Mouse (Mus musculus): ENCODE data around the gene Olfr1418. TPM values are rescaled to one million over a fixed set of nuclear protein-coding genes. Genes with fewer than 3 reads are reported as not detected.

Gene Olfr1418
- polyA plus RNA-seq, 1 experiment from 2014 or later = not detected

- ATAC-seq (ENCODE audit: low read depth) = no peak
- whole genome bisulfite sequencing (ENCODE audit: insufficient replicate concordance) = 13% methylated on average over 2 of the region's 2 CpGs
- H3K4me2 ChIP-seq (ENCODE audit: low read depth, low read length) = no peak overlapping the region
Measured at GRCm38 (mm10) chr19:11807251-11807650, 53.6 kb downstream of the Olfr1418 start.

GRCm38 (mm10) chr19:11804423-11804822 is 56.4 kb downstream of the Olfr1418 start:
- ATAC-seq (ENCODE audit: low read depth) = no peak
- 9% methylated on average over 1 of the region's 1 CpGs for WGBS (ENCODE audit: insufficient replicate concordance)
- H3K27me3 ChIP-seq (ENCODE audit: control insufficient read depth, insufficient read depth, low read depth, low read length) = no peaks in the 10 kb centered on the region
- H3K27ac ChIP-seq (ENCODE audit: low read length) = no peak overlapping the region
- no peaks in the 10 kb centered on the region for H3K9me3 ChIP-seq (replicated peaks; ENCODE audit: control insufficient read depth, low read length)
- no peaks in the 10 kb centered on the region for H3K36me3 ChIP-seq (ENCODE audit: control insufficient read depth, insufficient read depth)
- H3K9ac ChIP-seq (ENCODE audit: low read depth, low read length) = no peak overlapping the region
- H3K4me1 ChIP-seq (ENCODE audit: control insufficient read depth, low read depth, low read length) = no peaks in the 10 kb centered on the region
- H3K4me3 ChIP-seq (ENCODE audit: low read depth, low read length) = no peak overlapping the region
- no peak overlapping the region for H3K4me2 ChIP-seq (ENCODE audit: low read depth, low read length)

More at GRCm38 (mm10) chr19:11807251-11807650, 53.6 kb downstream of the Olfr1418 start:
- Histone ChIP-seq H3K4me1 (ENCODE audit: control insufficient read depth, low read depth, low read length) (no peaks in the 10 kb centered on the region), H3K9ac (ENCODE audit: low read depth, low read length) (no peak overlapping the region), H3K36me3 (ENCODE audit: control insufficient read depth, insufficient read depth) (no peaks in the 10 kb centered on the region), H3K9me3 (replicated peaks; ENCODE audit: control insufficient read depth, low read length) (no peaks in the 10 kb centered on the region), H3K4me3 (ENCODE audit: low read depth, low read length) (no peak overlapping the region), H3K27me3 (ENCODE audit: control insufficient read depth, insufficient read depth, low read depth, low read length) (no peaks in the 10 kb centered on the region), H3K27ac (ENCODE audit: low read length) (no peak overlapping the region)

Other genes starting within 250 kb of the Olfr1418 start
- 0.74 and 1.1 TPM in 2 replicates for gene Ms4a2, start 237.3 kb downstream of the Olfr1418 start, polyA plus RNA-seq (2015; fragmentation: Nextera tagmentation; extraction: Ambion mirVana)
- gene Ms4a3, start 220.2 kb downstream of the Olfr1418 start, polyA plus RNA-seq (2015; fragmentation: Nextera tagmentation; extraction: Ambion mirVana) = 29.8 and 33.2 TPM in 2 replicates
- gene Oosp2, start 200.5 kb downstream of the Olfr1418 start, polyA plus RNA-seq (2015; fragmentation: Nextera tagmentation; extraction: Ambion mirVana) = 0.13 and 0.26 TPM in 2 replicates
- gene Oosp1, start 169.9 kb downstream of the Olfr1418 start, polyA plus RNA-seq (2015; fragmentation: Nextera tagmentation; extraction: Ambion mirVana) = 0.09 TPM in 1 of 2 replicates, not detected in the other
- gene Oosp3, start 164.0 kb downstream of the Olfr1418 start, polyA plus RNA-seq (2015; fragmentation: Nextera tagmentation; extraction: Ambion mirVana) = not detected in 2 replicates
- gene Gif, start 113.5 kb downstream of the Olfr1418 start, polyA plus RNA-seq (2015; fragmentation: Nextera tagmentation; extraction: Ambion mirVana) = not detected in 2 replicates
- 27.5 and 31.1 TPM in 2 replicates for gene Mrpl16, start 90.7 kb downstream of the Olfr1418 start, polyA plus RNA-seq (2015; fragmentation: Nextera tagmentation; extraction: Ambion mirVana)
- gene Stx3, start 41.7 kb downstream of the Olfr1418 start, polyA plus RNA-seq (2015; fragmentation: Nextera tagmentation; extraction: Ambion mirVana) = 1.8 and 2.3 TPM in 2 replicates
- gene Olfr1417, start 21.8 kb downstream of the Olfr1418 start, polyA plus RNA-seq (2015; fragmentation: Nextera tagmentation; extraction: Ambion mirVana) = not detected in 2 replicates
- not detected in 2 replicates for gene Olfr1419, start 14.0 kb upstream of the Olfr1418 start, polyA plus RNA-seq (2015; fragmentation: Nextera tagmentation; extraction: Ambion mirVana)
- not detected in 2 replicates for gene Olfr1420, start 25.5 kb upstream of the Olfr1418 start, polyA plus RNA-seq (2015; fragmentation: Nextera tagmentation; extraction: Ambion mirVana)
- gene Patl1, start 51.3 kb upstream of the Olfr1418 start, polyA plus RNA-seq (2015; fragmentation: Nextera tagmentation; extraction: Ambion mirVana) = 6.8 TPM in 2 replicates
- 1.7 TPM in 2 replicates for gene Osbp, start 104.9 kb upstream of the Olfr1418 start, polyA plus RNA-seq (2015; fragmentation: Nextera tagmentation; extraction: Ambion mirVana)
- gene Olfr1423, start 180.3 kb upstream of the Olfr1418 start, polyA plus RNA-seq (2015; fragmentation: Nextera tagmentation; extraction: Ambion mirVana) = 0.01 TPM in 1 of 2 replicates, not detected in the other
- not detected in 2 replicates for gene Olfr1424, start 201.6 kb upstream of the Olfr1418 start, polyA plus RNA-seq (2015; fragmentation: Nextera tagmentation; extraction: Ambion mirVana)
- gene Olfr1425, start 216.7 kb upstream of the Olfr1418 start, polyA plus RNA-seq (2015; fragmentation: Nextera tagmentation; extraction: Ambion mirVana) = not detected in 2 replicates
- gene Olfr1426, start 230.9 kb upstream of the Olfr1418 start, polyA plus RNA-seq (2015; fragmentation: Nextera tagmentation; extraction: Ambion mirVana) = not detected in 2 replicates
- gene Olfr1427, start 242.3 kb upstream of the Olfr1418 start, polyA plus RNA-seq (2015; fragmentation: Nextera tagmentation; extraction: Ambion mirVana) = not detected in 2 replicates

Measured in liver, embryonic 16.5 days (tissue).